Mouse (Mus musculus): ENCODE data around the gene Hist1h3e. TPM values are rescaled to one million over a fixed set of nuclear protein-coding genes. Genes with fewer than 3 reads are reported as not detected.
"Not testable (repeated sequence)": the region's sequence is repeated elsewhere in the genome, so short reads cannot be mapped to it uniquely, and the experiment has no call there.

Gene Hist1h3e
- total RNA-seq, 2 experiments from 2014 or later: 11.9 to 17.0 TPM

DNA sequence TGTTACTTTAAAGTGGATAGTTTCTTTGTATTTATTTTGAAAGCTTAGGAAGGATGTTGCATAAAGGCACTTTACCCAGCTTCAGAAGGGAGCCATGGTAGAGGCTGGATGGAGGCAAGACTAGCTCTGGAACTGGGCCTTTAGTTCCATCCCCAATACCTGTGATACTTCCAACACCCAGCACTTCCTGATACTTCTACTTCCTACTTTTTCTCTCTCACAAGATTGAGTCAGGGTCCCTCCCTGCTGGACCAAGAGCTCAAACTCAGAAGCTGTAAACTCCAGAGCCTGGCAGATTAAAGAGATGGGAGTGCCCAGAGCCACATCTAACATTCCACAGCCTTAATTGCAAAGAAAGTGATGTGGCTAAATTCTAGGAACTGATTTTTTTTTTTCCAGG is 22.2 kb upstream of the Hist1h3e start:
- intact Hi-C loops (cut with DNase I): loop anchor here (5.0 to 10.0 kb wide), 2 partner anchors 163 to 1870 kb away; partner anchors contain the start of genes Hist1h2ai, Hist1h2bb, Hist1h2bl and Hist1h3c
- DNase-seq: no peak

DNA sequence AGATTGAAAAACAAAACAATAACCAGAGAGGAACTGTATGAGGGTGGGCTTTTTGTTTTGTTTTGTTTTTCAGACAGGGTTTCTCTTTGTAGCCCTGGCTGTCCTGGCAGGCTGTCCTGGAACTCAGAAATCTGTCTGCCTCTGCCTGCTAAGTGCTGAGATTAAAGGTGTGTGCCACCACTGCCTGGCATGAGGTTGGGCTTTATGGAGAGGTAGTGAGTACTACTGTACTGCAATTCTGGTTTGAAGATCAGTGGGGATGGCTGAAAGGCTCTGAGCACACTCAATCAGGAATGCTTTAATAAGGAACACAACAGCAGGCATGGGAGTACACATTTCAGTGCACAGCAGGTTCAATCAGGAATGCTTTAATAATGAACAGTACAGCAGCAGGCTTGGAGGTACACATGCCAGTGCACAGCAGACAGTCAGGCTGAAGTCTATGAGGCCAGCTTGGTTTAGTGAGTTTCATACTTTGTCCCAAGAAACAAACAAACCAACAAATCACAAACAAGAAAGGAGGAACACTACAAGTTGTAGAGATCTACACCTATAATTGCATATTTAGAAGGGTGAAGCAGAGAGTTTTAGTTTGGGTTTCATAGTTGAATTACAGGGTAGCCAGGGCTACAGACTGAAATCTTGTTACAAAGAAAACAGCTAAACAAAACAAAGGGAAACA is 21.4 kb upstream of the Hist1h3e start:
- DNase-seq: no peak
- intact Hi-C loops (cut with DNase I): loop anchor here (5.0 to 10.0 kb wide), 2 partner anchors 164 to 1869 kb away; partner anchors contain the start of genes Hist1h2ai, Hist1h2bb, Hist1h2bl and Hist1h3c

DNA sequence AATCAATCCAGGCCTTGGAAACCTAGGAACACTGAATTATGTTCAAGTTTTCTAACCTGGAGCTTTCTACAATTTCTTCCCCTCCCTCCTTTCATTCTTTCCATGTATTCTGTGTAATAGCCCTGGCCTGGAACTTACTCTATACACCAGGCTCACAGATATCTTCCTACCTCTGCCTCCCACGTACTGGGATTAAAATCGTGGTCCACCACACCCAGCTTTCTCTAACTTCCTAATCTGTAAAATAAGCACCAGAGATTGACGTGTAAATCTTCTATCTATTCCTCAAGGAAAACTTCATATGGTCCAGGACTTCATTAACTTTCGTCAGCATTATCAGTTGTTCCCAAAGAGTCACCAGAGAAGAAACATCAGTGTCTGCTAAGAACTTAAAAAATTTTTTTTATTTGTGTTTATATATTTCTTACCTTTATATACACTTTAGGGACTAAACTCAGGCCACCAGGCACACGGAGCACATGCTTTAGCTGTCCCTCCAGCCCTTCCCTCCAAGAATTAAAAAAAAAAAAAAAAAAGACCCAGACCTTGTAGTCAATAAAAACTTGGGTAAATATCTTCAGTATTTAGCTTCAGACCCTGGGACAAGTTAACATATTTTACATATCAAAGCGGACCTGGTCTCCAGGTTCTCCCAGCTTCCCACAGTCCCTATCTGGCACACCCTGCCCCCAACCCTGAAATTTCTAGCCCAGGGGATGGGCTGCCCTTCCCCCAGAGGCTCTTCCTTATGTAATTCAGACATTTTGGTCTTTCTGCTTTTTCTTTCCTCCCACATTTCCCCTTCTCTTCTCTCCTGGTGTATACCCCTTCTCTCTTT is 20.3 kb upstream of the Hist1h3e start:
- no peak for DNase-seq
- intact Hi-C loops (cut with DNase I): loop anchor here (1.0 to 10.0 kb wide), 3 partner anchors 39 to 1868 kb away; partner anchors contain the start of genes Hist1h2ai, Hist1h2bb, Hist1h2be and Hist1h2bl

DNA sequence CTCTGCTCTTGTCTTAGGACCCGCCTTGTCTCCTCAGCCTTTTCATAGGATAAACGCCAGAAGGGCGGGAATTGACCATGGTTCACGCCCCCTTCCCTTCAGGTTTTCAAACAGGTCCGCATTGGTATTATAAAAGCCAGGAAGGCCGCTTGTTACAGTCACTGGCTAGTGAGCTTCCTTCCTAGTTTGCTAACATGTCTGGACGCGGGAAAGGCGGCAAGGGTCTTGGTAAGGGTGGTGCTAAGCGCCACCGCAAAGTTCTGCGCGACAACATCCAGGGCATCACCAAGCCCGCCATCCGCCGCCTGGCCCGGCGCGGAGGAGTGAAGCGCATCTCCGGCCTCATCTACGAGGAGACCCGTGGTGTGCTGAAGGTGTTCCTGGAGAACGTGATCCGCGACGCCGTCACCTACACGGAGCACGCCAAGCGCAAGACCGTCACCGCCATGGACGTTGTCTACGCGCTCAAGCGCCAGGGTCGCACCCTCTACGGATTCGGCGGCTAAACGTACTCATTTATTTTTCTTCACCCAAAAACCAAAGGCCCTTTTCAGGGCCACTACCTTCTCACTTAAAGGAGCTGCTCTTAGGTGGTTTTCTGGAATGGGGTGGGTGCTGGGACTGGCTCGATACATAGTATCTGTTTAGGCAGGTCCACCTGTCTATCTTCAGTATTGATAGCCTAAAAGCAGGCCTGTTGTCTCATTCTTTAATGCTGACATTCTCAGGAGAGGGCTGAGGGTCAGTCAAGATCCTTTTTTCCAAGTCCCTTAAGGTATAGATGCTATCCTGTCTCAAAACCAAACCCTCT is 19.4 kb upstream of the Hist1h3e start, which contains the start of gene Hist1h4d:
Gene Hist1h4d (plus strand): TSS at position 191 of the 811 bp plus-strand sequence.
- intact Hi-C loops (cut with DNase I): loop anchor here (1.0 to 10.0 kb wide), 3 partner anchors 40 to 1867 kb away; partner anchors contain the start of genes Hist1h2ai, Hist1h2bb, Hist1h2be and Hist1h2bl
- peak; percentile 89 to 91 for DNase-seq

DNA sequence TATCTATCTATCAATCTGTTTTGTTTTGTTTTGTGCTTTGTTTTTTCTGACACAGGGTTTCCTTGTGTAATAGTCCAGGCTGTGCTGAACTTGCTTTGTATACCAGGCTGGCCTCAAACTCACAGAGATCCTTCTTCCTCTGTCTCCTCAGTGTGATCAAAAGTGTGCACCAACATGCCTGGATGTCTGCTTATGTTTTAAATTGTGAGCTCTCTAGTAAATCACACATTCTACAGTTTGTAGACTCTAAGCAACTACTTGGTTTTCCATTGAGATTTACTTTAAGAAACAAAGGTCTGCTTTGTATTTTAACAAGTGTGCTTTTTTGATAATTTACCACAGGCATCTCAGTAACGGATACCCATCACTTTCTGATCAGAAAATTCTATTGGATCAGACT is 15.7 kb upstream of the Hist1h3e start:
- intact Hi-C loops (cut with DNase I): no loop called here
- DNase-seq: no peak

DNA sequence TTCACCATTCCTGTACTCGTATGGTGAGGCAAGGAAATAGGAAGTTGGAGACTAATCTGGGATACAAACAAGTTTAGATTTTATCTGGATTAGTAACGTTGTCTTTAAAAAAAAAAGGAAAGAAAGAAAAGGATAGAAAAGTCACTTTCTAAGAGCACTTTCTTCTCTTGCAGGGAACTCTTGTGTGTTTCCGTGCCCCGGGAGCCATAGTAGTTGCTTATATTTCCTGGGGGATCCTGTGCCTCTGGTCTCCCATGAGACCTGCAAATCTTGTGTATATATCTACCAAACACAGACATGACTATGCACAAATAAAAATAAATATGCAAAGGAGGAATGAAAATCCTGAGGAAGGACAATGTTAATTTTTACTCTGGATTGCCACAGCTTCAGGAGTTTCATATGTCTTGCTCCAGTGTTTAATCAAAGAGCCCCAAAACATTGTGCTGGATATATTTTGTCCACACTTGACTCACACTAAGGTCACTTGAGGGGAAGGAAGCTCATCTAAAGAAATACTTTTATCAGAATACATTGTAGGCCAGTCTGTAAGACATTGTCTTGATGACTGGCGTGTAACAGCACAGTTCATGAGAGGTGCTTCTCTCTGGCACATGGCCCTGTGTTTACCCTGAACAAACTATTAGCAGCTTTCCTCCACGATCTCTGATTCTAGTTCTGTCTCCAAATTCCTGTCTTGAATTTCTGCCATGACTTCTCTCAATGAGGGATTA is 14.9 kb upstream of the Hist1h3e start:
- no peak for DNase-seq
- intact Hi-C loops (cut with DNase I): no loop called here

DNA sequence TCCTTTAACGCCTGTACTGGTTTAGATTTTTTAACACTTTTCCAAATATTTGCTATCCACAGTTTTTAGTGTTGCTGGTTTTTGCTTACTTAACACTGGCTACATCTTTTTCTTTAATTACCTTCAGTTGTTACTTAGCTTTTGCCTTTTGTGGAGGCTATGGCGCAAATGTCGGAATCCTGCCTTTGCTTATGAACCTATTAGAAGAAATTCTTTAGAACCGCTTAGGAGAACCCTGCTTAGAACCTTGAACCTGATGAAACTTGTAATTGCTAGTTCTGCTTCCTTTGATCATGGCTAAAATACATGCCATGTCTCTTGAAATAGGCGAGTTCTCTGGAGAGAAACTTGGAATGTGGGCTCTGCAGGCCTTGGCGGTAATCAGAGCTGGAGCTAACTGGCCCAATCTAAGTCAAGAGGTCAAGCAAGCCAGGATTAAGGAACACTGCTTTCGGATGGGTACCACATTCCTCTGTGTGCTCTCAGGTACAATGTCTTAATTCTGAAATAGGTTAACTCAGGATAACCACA is 14.2 kb upstream of the Hist1h3e start:
- no peak for DNase-seq
- intact Hi-C loops (cut with DNase I): no loop called here

DNA sequence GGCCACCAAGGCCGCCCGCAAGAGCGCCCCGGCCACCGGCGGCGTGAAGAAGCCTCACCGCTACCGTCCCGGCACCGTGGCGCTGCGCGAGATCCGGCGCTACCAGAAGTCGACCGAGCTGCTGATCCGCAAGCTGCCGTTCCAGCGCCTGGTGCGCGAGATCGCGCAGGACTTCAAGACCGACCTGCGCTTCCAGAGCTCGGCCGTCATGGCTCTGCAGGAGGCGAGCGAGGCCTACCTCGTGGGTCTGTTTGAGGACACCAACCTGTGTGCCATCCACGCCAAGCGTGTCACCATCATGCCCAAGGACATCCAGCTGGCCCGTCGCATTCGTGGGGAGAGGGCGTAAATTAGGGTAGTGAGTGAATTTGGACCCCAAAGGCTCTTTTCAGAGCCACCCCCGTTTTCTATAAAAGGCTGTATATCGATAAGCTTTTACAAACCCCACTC is 13.7 kb upstream of the Hist1h3e start:
- DNase-seq; intact Hi-C loops (cut with DNase I): not testable (repeated sequence)

DNA sequence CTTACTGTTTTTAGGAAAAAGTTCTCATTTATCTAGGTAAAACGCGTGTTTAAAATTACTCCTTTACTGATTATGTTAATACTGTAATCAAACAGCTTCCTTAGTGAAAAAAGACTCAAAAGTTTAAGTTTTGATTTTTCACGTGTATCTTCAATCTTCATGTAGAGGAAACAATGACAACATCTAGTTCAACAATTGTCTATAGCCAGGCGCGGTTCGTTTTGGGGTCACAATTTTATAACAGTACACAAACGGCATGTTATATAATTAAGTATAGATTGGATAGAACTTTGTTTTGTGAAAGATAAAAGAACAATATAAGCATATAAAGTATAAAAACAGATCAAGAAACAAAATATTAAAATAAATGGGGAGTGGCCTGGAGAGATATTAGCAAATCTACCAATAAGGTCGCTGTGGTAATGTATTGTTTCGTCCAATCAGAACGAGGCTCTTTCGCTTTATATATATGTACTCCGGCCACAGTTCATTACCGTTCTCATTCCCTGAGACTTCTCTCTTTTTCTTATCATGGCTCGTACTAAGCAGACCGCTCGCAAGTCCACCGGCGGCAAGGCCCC is 13.2 kb upstream of the Hist1h3e start, which contains the start of gene Hist1h3d:
Gene Hist1h3d (plus strand): TSS at position 493 of the 581 bp plus-strand sequence.
- intact Hi-C loops (cut with DNase I): no loop called here

DNA sequence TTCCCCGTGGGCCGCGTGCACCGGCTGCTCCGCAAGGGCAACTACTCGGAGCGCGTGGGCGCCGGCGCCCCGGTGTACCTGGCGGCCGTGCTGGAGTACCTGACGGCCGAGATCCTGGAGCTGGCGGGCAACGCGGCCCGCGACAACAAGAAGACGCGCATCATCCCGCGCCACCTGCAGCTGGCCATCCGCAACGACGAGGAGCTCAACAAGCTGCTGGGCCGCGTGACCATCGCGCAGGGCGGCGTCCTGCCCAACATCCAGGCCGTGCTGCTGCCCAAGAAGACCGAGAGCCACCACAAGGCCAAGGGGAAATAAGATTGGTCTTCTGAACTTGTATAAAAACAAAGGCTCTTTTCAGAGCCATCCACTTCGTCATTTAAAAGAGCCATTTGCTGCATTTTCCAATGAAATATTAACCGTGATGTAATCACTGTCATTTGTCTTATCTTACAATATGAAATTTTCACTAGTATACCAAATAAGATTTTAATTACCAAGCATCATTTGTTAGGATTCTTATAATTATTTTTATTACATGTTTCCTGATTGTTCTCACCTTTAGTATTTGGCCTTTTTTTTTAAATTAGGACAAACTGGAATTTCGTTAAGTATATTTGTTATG is 12.5 kb upstream of the Hist1h3e start:
- DNase-seq; intact Hi-C loops (cut with DNase I): not testable (repeated sequence)

More for the DNA sequence above, 13.2 kb upstream of the Hist1h3e start, which contains the start of gene Hist1h3d:
- DNase-seq: no peak

DNA sequence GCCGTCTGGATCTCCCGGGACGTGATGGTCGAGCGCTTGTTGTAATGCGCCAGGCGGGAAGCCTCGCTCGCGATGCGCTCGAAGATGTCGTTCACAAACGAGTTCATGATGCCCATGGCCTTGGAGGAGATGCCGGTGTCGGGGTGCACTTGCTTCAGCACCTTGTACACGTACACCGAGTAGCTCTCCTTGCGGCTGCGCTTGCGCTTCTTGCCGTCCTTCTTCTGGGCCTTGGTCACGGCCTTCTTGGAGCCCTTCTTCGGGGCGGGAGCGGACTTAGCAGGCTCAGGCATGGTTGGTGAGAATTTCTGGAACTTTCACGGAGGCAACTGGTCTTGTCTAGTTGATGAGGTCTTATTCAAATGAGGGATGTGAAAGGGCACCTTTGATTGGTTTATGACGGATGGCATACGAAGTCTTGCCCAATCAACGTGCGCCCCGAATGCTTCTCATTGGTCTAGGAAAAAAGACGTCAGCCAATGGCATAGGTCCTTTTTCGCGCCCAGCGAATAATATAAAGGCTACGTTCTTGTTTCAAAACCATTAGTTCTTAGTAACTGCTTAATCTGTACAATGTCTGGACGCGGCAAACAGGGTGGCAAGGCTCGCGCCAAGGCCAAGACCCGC is 11.8 kb upstream of the Hist1h3e start, which contains the start of the genes Hist1h2bf and Hist1h2ad:
Gene Hist1h2bf (minus strand): TSS at position 299 of the 627 bp plus-strand sequence.
Gene Hist1h2ad (plus strand): TSS at position 484 of the 627 bp plus-strand sequence.
- intact Hi-C loops (cut with DNase I): not testable (repeated sequence)
- DNase-seq: peak; percentile 68 to 71

DNA sequence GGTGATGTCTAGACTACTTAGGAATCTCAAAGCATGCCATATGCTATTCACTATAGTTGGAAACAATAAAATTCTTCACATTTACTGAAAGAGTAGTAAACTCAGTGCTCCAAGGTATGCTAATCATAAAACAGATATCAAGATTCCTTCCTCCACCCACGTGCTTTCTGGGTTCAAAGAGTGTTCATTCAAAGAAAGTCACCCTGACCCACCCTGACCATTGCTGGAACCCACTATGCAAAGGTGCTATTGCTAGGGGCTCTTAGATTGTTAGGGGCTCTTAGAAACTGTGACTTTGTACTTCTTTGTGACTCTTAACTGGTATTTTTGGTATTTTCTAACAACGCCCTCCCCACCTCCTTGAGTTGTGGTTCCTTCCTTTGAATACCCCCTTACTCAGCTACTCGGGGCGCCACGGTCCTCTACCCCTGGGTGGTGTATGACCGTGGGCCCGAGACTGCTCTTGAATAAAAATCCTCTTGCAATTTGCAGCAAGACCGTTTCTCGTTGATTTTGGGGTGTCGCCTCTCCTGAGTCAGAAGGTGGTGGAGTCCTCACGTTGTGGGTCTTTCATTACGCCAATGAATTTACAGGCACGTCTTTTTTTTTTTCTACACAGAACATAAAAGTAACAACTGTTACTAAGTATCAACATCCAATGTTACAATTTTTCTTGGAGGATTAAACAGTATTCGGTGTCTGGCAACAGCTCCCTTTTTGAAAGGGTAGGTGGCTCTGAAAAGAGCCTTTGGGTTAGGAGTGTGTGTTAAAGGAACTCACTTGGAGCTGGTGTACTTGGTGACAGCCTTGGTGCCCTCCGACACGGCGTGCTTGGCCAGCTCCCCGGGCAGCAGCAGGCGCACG is 11.1 kb upstream of the Hist1h3e start:
- DNase-seq; intact Hi-C loops (cut with DNase I): not testable (repeated sequence)

DNA sequence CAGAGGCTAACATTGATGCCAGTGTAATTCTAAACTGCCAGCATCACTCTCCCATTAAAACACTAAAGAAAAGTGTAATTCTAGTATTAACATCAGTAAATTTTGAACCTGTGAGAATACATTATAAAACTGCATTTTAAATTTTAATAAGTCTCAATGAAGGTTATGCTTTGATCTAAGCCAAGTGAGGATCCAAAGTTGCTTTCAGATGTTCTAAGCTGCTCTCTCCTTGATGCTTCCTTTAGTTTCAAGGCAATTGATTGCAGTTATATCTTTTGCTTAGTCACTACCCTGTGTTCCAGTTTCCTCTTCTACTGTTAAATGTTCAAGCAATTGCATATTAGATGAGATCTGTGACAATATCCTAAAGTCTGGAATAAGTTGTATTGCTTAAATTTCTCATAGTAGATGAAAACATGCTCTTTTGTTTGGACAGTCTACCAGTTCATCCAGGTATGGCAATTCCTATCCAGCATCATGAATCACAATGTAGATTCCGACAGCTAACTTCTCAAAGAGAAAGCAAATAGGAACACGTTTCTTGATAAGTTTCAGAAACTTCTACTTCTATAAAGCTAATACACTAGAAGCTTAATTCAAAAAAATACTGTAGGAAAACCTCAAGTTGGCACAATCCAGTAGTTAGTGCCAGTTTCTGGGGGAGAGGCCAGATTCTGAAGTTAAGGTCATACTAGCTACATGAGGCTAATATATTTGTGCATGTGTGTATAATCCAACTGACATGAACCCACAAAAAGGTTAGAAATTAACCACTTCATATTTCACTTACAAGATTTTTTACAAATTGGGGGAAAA is 10.3 kb upstream of the Hist1h3e start:
- DNase-seq: no peak
- intact Hi-C loops (cut with DNase I): no loop called here

DNA sequence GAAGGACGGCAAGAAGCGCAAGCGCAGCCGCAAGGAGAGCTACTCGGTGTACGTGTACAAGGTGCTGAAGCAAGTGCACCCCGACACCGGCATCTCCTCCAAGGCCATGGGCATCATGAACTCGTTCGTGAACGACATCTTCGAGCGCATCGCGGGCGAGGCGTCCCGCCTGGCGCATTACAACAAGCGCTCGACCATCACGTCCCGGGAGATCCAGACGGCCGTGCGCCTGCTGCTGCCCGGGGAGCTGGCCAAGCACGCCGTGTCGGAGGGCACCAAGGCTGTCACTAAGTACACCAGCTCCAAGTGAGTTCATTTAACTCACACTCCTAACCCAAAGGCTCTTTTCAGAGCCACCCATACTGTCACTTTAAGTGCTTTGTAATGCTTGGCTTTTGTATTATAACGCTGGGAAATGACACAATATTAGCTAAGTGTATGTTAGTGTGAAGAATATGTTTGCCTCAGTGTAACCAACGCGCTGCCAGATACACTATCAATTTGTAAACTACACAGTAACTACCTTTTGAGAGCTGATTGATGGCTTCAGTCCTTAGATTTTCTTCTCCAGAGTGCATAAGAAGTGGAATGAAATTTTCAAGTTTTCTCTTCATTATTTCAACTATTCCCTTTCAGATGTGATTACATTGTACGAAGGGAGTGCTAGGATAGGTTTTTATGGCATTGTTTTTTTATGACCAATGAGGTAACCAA is 9.5 kb upstream of the Hist1h3e start:
- DNase-seq; intact Hi-C loops (cut with DNase I): not testable (repeated sequence)

DNA sequence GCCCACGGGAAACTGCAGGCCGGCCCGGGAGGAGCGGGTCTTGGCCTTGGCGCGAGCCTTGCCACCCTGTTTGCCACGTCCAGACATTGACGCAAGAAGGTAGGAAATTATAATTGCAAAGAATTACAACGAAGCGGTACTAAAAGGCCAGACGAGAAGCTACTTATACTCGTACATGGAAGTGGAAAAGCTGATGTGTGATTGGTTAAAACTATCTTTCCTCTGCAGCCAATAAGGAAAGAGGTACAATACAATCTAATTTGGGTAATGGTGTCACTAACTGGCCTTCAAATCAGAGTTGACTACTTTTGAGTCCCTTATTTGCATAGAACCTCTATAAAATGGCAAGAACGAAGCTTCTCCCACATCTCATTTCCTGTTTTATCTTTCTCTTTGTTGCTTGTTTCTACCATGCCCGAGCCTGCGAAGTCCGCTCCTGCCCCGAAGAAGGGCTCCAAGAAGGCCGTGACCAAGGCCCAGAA is 8.9 kb upstream of the Hist1h3e start, which contains the start of the genes Hist1h2ae and Hist1h2bg:
Gene Hist1h2ae (minus strand): TSS at position 199 of the 482 bp plus-strand sequence.
Gene Hist1h2bg (plus strand): TSS at position 375 of the 482 bp plus-strand sequence.
- DNase-seq: peak in 1 of 2 experiments; percentile 47
- intact Hi-C loops (cut with DNase I): no loop called here
